Mouse (Mus musculus): ENCODE measurements at regions not wholly inside any gene's neighbourhood (a gene's known extent, or its start where the extent isn't known, plus 50 kb on each side); places are given as distances from the start of the nearest gene placed in this dataset.

DNA sequence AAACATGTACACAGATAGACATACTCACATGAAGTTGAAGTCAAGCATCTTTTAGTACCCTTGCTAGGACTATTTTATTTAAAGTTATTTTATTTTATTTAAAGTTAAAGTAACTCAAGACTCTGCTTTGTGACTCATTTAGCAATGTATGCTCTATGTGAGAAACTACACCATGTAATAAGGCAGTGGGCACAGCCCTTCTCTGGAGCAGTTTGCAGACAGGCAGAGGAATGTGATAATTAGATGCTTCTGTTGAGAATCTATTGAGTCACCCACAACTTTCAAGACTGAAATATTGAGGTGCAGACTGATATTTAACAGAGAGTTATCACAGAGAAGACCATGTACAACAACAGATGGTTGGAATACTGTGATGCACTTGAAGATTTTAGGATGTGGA, 825.2 kb upstream of the Cntn5 start:
- Histone ChIP-seq H3K4me1 (replicated peaks; ENCODE audit: control insufficient read depth, insufficient read depth, low read length) (no peaks in the 10 kb centered on the region), H3K36me3 (ENCODE audit: control insufficient read depth, insufficient read depth) (no peaks in the 10 kb centered on the region), H3K9me3 (ENCODE audit: control insufficient read depth, low read length) (no peaks in the 10 kb centered on the region), H3K4me3 (replicated peaks; ENCODE audit: low read length) (no peak overlapping the region), H3K9ac (replicated peaks; ENCODE audit: low read depth, low read length) (no peak overlapping the region), H3K4me2 (ENCODE audit: low read length) (no peak overlapping the region), H3K27ac (ENCODE audit: low read length) (no peak overlapping the region), H3K27me3 (replicated peaks; ENCODE audit: control insufficient read depth, insufficient read depth, low read length) (no peaks in the 10 kb centered on the region)
- no peak for ATAC-seq

- H3K4me2 ChIP-seq (ENCODE audit: low read length): no peak overlapping the region
- no peak overlapping the region for H3K27ac ChIP-seq (ENCODE audit: low read length)
- no peak overlapping the region for H3K9ac ChIP-seq (replicated peaks; ENCODE audit: low read depth, low read length)
- H3K27me3 ChIP-seq (replicated peaks; ENCODE audit: control insufficient read depth, insufficient read depth, low read length): no peaks in the 10 kb centered on the region
- WGBS: 84% methylated on average over 2 of the region's 2 CpGs
- H3K36me3 ChIP-seq (ENCODE audit: control insufficient read depth, insufficient read depth): no peaks in the 10 kb centered on the region
- ATAC-seq: no peak
- no peaks in the 10 kb centered on the region for H3K9me3 ChIP-seq (ENCODE audit: control insufficient read depth, low read length)
- H3K4me1 ChIP-seq (replicated peaks; ENCODE audit: control insufficient read depth, insufficient read depth, low read length): no peaks in the 10 kb centered on the region
- no peak overlapping the region for H3K4me3 ChIP-seq (replicated peaks; ENCODE audit: low read length)
Measured at GRCm38 (mm10) chr9:11721811-11722210, 817.2 kb upstream of the Cntn5 start.

GRCm38 (mm10) chr9:11704647-11705046, 800.1 kb upstream of the Cntn5 start:
- Histone ChIP-seq H3K27me3 (replicated peaks; ENCODE audit: control insufficient read depth, insufficient read depth, low read length) (no peaks in the 10 kb centered on the region), H3K4me2 (ENCODE audit: low read length) (no peak overlapping the region), H3K4me1 (replicated peaks; ENCODE audit: control insufficient read depth, insufficient read depth, low read length) (no peaks in the 10 kb centered on the region), H3K36me3 (ENCODE audit: control insufficient read depth, insufficient read depth) (no peaks in the 10 kb centered on the region), H3K9me3 (ENCODE audit: control insufficient read depth, low read length) (no peaks in the 10 kb centered on the region), H3K27ac (ENCODE audit: low read length) (no peak overlapping the region), H3K4me3 (replicated peaks; ENCODE audit: low read length) (no peak overlapping the region), H3K9ac (replicated peaks; ENCODE audit: low read depth, low read length) (no peak overlapping the region)
- no peak for ATAC-seq
- 91% methylated on average over 1 of the region's 1 CpGs for WGBS

GRCm38 (mm10) chr9:11703150-11703549, 798.6 kb upstream of the Cntn5 start:
- 93% methylated on average over 3 of the region's 3 CpGs for WGBS
- Histone ChIP-seq H3K27ac (ENCODE audit: low read length) (no peak overlapping the region), H3K9ac (replicated peaks; ENCODE audit: low read depth, low read length) (no peak overlapping the region), H3K4me1 (replicated peaks; ENCODE audit: control insufficient read depth, insufficient read depth, low read length) (no peaks in the 10 kb centered on the region), H3K27me3 (replicated peaks; ENCODE audit: control insufficient read depth, insufficient read depth, low read length) (no peaks in the 10 kb centered on the region), H3K4me3 (replicated peaks; ENCODE audit: low read length) (no peak overlapping the region), H3K36me3 (ENCODE audit: control insufficient read depth, insufficient read depth) (no peaks in the 10 kb centered on the region), H3K9me3 (ENCODE audit: control insufficient read depth, low read length) (no peaks in the 10 kb centered on the region), H3K4me2 (ENCODE audit: low read length) (no peak overlapping the region)
- no peak for ATAC-seq

GRCm38 (mm10) chr9:11693505-11693904, 788.9 kb upstream of the Cntn5 start:
- no peaks in the 10 kb centered on the region for H3K27me3 ChIP-seq (replicated peaks; ENCODE audit: control insufficient read depth, insufficient read depth, low read length)

GRCm38 (mm10) chr9:11687101-11687500, 782.5 kb upstream of the Cntn5 start:
- no peak overlapping the region for H3K4me2 ChIP-seq (ENCODE audit: low read length)
- H3K9me3 ChIP-seq (ENCODE audit: control insufficient read depth, low read length): no peaks in the 10 kb centered on the region
- no peak overlapping the region for H3K9ac ChIP-seq (replicated peaks; ENCODE audit: low read depth, low read length)
- WGBS: 10% methylated on average over 2 of the region's 2 CpGs
- H3K27me3 ChIP-seq (replicated peaks; ENCODE audit: control insufficient read depth, insufficient read depth, low read length): no peaks in the 10 kb centered on the region
- H3K36me3 ChIP-seq (ENCODE audit: control insufficient read depth, insufficient read depth): no peaks in the 10 kb centered on the region
- H3K4me1 ChIP-seq (replicated peaks; ENCODE audit: control insufficient read depth, insufficient read depth, low read length): no peaks in the 10 kb centered on the region
- no peak for ATAC-seq
- H3K4me3 ChIP-seq (replicated peaks; ENCODE audit: low read length): no peak overlapping the region
- no peak overlapping the region for H3K27ac ChIP-seq (ENCODE audit: low read length)

More at GRCm38 (mm10) chr9:11693505-11693904, 788.9 kb upstream of the Cntn5 start:
- Histone ChIP-seq H3K4me1 (replicated peaks; ENCODE audit: control insufficient read depth, insufficient read depth, low read length) (no peaks in the 10 kb centered on the region), H3K4me2 (ENCODE audit: low read length) (no peak overlapping the region), H3K9me3 (ENCODE audit: control insufficient read depth, low read length) (no peaks in the 10 kb centered on the region), H3K9ac (replicated peaks; ENCODE audit: low read depth, low read length) (no peak overlapping the region), H3K27ac (ENCODE audit: low read length) (no peak overlapping the region), H3K4me3 (replicated peaks; ENCODE audit: low read length) (no peak overlapping the region), H3K36me3 (ENCODE audit: control insufficient read depth, insufficient read depth) (no peaks in the 10 kb centered on the region)
- 79% methylated on average over 1 of the region's 1 CpGs for WGBS
- no peak for ATAC-seq

DNA sequence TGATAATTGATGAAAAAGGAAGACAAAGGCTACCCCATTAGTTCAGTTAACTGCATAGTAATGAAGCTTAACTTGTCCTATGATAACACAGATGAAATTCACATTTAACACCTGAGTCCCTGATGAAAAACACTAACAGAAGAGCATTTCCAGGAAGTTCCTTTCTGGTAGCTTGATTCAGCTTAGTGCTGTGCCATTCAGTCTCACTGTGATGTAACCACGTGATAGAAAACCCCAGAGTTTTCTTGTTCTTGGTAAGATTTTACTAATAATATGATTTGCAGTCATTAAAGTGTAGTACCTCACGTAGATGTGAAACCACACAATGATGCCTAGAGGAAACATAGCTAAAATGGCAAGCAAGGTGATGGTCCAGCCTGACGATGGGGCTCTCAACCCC, 767.4 kb upstream of the Cntn5 start:
- H3K36me3 ChIP-seq (ENCODE audit: control insufficient read depth, insufficient read depth): no peaks in the 10 kb centered on the region
- no peak overlapping the region for H3K9ac ChIP-seq (replicated peaks; ENCODE audit: low read depth, low read length)
- no peaks in the 10 kb centered on the region for H3K27me3 ChIP-seq (replicated peaks; ENCODE audit: control insufficient read depth, insufficient read depth, low read length)
- no peak overlapping the region for H3K27ac ChIP-seq (ENCODE audit: low read length)
- H3K4me3 ChIP-seq (replicated peaks; ENCODE audit: low read length): no peak overlapping the region
- no peaks in the 10 kb centered on the region for H3K9me3 ChIP-seq (ENCODE audit: control insufficient read depth, low read length)
- H3K4me2 ChIP-seq (ENCODE audit: low read length): no peak overlapping the region
- H3K4me1 ChIP-seq (replicated peaks; ENCODE audit: control insufficient read depth, insufficient read depth, low read length): no peaks in the 10 kb centered on the region
- 82% methylated on average over 3 of the region's 3 CpGs for whole genome bisulfite sequencing
- ATAC-seq: no peak

- Histone ChIP-seq H3K4me1 (replicated peaks; ENCODE audit: control insufficient read depth, insufficient read depth, low read length) (no peaks in the 10 kb centered on the region), H3K36me3 (ENCODE audit: control insufficient read depth, insufficient read depth) (no peaks in the 10 kb centered on the region)
- no peak for ATAC-seq
Measured at GRCm38 (mm10) chr9:11671243-11671642, 766.7 kb upstream of the Cntn5 start.

GRCm38 (mm10) chr9:11629461-11629860, 724.9 kb upstream of the Cntn5 start:
- Histone ChIP-seq H3K36me3 (ENCODE audit: control insufficient read depth, insufficient read depth) (no peaks in the 10 kb centered on the region), H3K9ac (replicated peaks; ENCODE audit: low read depth, low read length) (no peak overlapping the region), H3K4me2 (ENCODE audit: low read length) (no peak overlapping the region), H3K27me3 (replicated peaks; ENCODE audit: control insufficient read depth, insufficient read depth, low read length) (no peaks in the 10 kb centered on the region), H3K4me3 (replicated peaks; ENCODE audit: low read length) (no peak overlapping the region), H3K4me1 (replicated peaks; ENCODE audit: control insufficient read depth, insufficient read depth, low read length) (no peaks in the 10 kb centered on the region), H3K27ac (ENCODE audit: low read length) (no peak overlapping the region), H3K9me3 (ENCODE audit: control insufficient read depth, low read length) (no peaks in the 10 kb centered on the region)
- ATAC-seq: peak; percentile 49
- WGBS: 33% methylated on average over 2 of the region's 2 CpGs

More at GRCm38 (mm10) chr9:11671243-11671642, 766.7 kb upstream of the Cntn5 start:
- H3K4me3 ChIP-seq (replicated peaks; ENCODE audit: low read length): no peak overlapping the region
- H3K9me3 ChIP-seq (ENCODE audit: control insufficient read depth, low read length): no peaks in the 10 kb centered on the region
- H3K27me3 ChIP-seq (replicated peaks; ENCODE audit: control insufficient read depth, insufficient read depth, low read length): no peaks in the 10 kb centered on the region
- H3K27ac ChIP-seq (ENCODE audit: low read length): no peak overlapping the region
- WGBS: 3% methylated on average over 1 of the region's 1 CpGs
- no peak overlapping the region for H3K9ac ChIP-seq (replicated peaks; ENCODE audit: low read depth, low read length)
- H3K4me2 ChIP-seq (ENCODE audit: low read length): no peak overlapping the region

GRCm38 (mm10) chr9:11604381-11604780, 699.8 kb upstream of the Cntn5 start:
- H3K4me2 ChIP-seq (ENCODE audit: low read length): no peak overlapping the region
- H3K27ac ChIP-seq (ENCODE audit: low read length): no peak overlapping the region
- H3K27me3 ChIP-seq (replicated peaks; ENCODE audit: control insufficient read depth, insufficient read depth, low read length): no peaks in the 10 kb centered on the region
- no peak for ATAC-seq
- no peak overlapping the region for H3K4me3 ChIP-seq (replicated peaks; ENCODE audit: low read length)
- H3K9ac ChIP-seq (replicated peaks; ENCODE audit: low read depth, low read length): no peak overlapping the region
- WGBS: 93% methylated on average over 2 of the region's 2 CpGs
- no peaks in the 10 kb centered on the region for H3K9me3 ChIP-seq (ENCODE audit: control insufficient read depth, low read length)
- no peaks in the 10 kb centered on the region for H3K36me3 ChIP-seq (ENCODE audit: control insufficient read depth, insufficient read depth)
- H3K4me1 ChIP-seq (replicated peaks; ENCODE audit: control insufficient read depth, insufficient read depth, low read length): no peaks in the 10 kb centered on the region

Measured in forebrain, embryonic 16.5 days (tissue).